Mouse (Mus musculus): ENCODE measurements around the gene Gne. TPM values are rescaled to one million over a fixed set of nuclear protein-coding genes. Genes with fewer than 3 reads are reported as not detected.

Gne gene
- total RNA-seq, 2 experiments from 2014 or later = 42.9 to 43.5 TPM

DNA sequence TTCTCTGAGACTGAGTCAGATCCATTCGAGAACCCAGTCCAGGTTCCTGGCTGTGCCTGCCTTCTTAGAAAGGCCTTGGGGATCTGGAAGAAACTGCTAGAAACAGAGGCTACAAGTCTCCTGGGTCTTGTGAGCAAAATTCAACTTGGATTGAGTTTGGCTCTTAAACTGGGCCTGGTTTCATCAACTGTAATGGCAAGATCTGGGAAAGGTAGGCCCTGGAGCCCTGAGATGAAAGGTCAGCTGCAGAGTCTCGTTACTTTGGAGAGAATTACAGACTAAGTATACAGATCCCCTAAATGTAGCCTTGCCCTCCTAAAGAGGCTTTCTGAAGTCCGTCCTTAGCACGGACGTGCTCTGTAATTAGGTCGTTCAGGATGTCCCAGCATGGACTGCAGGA, 58.4 kb downstream of the Gne start:
- DNase-seq (ENCODE audit: low spot score in 2 of 2) = no peak

DNA sequence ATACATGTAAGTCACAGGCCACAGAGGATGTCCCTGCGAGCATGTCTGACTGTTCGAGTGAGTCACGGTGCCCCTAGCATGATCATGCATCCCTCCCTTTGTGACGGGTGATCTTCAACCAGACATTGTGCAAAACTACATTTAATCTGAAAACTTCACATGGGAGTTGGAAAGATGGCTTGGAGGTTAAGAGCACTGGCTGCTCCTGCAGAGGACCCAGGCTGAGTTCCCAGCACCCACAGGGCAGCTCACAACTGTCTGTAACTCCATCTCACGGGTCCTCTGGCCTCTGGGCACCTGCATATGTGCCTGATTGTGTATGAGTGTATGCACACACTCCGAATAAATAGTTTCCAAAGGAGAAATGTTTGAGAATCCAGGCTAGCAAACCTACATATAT, 59.7 kb downstream of the Gne start:
- no peak for DNase-seq (ENCODE audit: low spot score in 2 of 2)

DNA sequence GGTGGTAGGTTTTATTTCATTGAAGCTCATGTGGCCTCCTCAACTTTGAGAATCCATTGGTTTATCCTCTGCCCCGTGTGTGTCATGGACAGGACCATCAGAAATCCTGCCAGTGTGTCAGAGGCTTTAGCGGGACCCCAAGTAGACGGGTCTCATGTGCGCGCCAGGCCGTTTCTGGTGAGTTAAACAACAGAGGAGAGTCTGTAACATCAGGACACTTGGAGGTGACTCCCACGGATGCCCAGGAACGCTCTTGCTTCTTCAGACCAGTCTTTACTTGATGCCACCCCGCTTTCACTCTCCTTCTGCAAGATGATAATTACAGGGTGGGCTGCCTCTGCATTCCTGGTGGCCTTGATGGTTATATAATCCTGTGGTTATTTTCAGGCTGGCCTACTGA, 60.3 kb downstream of the Gne start:
- no peak for DNase-seq (ENCODE audit: low spot score in 2 of 2)

DNA sequence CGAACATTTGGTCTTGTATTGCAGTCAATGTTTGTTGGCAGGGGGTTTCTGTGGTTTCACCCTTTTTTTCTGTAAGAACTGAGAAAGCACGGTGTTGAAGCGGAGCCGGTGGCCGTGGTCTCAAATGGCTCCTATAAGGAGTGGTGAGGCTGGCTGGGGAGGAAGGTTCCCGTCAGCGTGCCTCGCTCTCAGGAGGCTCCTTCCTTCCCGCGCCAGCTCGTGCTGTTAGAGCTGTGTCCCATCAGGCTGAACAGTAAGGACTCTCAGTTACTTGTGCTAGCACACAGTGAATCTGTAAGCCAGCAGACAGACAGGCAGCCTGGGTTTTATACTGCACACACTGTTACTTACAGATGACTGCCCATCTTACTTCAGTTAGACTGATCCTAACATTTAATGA, 61.2 kb downstream of the Gne start:
- no peak for DNase-seq (ENCODE audit: low spot score in 2 of 2)

DNA sequence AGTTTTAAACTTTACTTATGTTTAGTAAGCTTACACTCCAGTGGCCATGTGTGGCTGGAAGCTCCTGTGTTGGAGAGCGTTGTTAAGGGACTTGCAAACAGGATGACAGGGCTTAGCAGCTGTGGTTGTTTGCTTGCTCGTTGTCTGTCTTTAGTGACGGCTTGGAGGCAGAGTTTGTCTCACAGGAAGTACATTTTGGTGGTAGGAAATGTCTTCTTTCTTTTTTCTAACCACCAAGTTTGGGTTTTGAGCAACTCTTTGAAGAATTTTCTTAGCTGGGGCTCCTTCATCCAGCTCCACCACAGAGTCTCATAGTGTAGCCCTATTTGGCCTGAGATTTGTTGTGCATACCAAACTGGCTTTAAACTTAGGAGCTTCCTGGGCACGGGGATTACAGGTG, 61.7 kb downstream of the Gne start:
- DNase-seq (ENCODE audit: low spot score in 2 of 2) = no peak

DNA sequence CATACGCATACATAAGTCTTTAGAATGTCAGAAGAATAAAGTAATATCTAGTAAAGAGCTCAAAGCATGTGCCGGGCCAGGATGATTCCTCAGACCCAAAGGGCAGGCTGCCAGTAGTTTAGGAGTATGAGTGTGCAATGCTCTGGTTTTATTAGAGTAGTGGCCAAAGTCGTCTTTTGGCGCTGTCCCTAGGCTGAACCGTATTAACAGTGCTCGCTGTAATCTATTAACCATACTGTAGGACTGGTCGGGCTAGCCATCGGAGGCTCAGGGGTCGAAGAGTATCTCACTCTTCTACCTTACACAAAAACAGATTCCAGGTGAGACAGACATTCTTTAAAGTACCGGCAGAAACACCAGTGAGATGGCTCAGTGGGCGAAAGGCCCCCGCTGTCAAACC, 67.2 kb downstream of the Gne start:
- DNase-seq (ENCODE audit: low spot score in 2 of 2) = no peak

DNA sequence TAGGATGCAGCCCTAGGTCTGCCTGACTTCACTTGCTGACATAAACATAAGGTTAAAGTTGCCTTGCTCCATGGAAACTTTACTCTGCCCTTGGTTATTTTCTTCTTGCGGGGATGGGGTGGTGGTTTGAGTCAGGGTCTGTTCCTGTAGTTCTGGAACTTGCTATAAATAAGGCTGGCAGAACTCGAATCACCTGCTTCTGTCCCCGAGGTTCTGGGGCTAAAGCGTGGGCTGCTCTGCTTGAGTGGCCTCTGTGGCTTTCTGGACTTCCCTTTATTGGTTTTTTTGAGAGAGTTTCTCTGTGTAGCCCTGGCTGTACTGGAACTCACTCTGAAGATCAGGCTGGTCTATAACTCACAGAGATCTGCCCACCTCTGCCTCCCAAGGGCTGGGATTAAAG, 67.9 kb downstream of the Gne start:
- DNase-seq (ENCODE audit: low spot score in 2 of 2) = no peak

DNA sequence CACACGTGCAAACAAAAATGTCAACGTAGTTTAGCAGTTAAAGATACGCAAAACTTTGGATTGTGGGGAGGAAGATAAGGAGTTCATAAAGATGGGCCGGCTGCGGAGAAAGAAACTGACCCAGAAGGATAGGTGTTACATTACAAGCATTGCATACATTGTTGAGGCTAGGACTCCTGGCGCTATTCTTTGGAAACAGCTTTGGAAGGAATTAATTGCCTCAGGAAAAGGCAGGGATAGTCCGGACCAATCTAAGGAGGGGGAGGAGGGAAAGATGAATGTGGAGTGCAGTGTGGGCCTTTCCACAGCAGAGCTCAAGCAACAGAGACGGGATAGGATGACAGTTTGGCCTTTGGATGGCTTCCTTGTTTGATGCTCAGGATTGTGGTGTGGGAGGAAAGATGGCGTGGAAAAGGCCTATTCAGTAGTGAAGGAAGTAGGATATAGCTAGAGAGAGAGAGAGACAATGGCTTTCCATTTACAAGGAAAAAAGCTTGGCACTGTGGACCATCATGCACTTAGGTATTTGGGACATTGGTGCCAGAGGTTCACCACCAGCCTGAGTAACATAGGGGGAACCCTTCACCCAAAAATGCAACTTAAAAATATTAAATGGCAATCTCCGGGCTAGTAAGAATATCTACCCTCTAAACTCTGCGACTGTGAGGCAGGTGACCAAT, 70.4 kb downstream of the Gne start:
- DNase-seq (ENCODE audit: low spot score in 2 of 2) = no peak

DNA sequence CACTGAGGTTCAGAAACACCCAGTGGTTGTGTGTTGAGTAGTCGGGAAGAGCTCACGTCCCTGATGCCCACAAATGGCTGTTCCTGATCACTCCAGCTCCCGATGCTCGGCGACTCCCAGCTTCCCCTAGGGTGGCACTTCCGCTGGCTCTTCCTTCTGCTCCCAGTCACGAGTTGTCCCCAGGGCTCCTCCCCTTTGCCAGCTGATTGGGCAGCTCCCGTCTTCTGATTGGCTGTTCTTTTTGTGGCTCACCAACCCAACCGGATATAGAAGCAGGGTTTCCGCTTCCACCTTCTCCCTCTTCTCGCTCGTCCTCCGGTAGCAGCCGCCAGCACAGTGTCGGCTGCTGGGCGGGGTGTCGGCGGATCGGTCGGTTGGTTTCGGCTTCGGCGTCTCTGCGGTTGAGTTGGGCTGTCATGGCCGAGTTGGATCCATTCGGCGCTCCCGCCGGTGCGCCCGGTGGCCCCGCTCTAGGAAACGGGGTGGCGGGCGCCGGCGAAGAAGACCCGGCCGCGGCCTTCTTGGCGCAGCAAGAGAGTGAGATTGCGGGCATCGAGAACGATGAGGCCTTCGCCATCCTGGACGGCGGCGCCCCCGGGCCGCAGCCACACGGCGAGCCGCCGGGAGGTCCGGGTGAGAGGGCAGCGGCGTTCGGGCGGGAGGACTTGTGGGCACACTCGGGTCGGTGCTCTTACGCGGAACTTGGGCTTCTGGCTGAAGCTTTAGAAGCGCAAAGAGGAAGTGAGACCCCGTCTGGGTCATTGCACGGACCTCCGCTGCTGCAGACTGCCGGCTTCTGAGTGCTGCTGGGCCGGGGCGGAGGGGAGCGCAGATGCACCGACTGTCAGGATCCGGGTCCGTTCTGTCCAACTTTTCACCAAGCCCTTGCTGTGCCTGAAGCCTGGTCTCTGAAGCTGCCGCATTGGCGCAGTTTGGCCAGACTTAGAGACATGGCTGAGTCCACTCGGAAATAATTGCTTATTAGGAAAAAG, 71.3 kb downstream of the Gne start:
- DNase-seq (ENCODE audit: low spot score in 2 of 2) = peak; percentile 86 to 89

DNA sequence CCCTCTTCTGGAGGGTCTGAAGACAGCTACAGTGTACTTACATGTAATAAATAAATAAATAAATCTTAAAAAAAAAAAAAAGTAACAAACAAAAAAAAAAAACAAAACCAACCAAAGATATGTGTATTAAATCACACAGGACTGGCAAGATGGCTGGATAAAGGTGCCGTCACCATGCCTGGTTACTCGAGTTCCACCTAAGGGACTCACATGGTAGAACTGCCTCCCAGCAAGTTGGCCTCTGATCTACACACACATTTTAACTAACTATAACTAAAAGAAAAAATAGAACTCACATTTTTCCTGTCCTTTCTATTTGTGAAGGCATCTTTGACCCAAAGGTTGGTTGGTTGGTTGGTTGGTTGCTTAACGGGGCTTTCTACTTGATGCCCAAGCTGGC, 72.2 kb downstream of the Gne start:
- DNase-seq (ENCODE audit: low spot score in 2 of 2) = no peak

DNA sequence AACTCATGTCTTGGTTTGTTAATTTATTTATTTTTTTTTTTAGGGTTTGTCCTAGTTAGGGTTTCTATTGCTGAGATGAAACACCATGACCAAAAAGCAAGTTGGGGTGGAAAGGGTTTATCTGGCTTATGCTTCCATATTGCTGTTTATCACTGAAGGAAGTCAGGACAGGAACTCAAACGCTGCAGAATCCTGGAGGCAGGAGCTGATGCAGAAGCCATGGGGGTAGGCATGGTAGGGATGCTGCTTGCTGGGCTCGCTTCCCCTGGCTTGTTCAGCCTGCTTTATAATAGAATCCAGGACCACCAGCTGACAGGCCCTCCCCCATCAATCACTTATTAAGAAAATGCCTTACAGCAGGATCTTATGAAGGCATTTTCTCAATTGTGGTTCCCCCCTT, 73.1 kb downstream of the Gne start:
- no peak for DNase-seq (ENCODE audit: low spot score in 2 of 2)

DNA sequence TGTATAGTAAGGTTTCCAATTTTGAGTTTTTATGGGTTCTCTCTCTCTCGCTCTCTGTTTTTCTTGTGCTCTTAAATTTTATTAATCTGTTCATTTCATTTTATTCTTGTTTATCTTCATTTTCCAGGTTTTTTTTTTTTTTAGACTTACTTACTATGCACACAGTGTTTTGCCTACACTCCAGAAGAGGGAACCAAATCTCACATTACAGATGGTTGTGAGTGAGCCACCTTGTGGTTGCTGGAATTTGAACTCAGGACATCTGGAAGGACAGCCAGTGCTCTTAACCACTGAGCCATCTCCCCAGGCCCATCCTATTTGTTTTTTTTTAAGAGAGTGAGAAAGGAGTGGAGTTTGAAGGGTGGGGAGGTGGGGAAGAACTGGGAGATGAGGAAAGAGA, 73.8 kb downstream of the Gne start:
- no peak for DNase-seq (ENCODE audit: low spot score in 2 of 2)

DNA sequence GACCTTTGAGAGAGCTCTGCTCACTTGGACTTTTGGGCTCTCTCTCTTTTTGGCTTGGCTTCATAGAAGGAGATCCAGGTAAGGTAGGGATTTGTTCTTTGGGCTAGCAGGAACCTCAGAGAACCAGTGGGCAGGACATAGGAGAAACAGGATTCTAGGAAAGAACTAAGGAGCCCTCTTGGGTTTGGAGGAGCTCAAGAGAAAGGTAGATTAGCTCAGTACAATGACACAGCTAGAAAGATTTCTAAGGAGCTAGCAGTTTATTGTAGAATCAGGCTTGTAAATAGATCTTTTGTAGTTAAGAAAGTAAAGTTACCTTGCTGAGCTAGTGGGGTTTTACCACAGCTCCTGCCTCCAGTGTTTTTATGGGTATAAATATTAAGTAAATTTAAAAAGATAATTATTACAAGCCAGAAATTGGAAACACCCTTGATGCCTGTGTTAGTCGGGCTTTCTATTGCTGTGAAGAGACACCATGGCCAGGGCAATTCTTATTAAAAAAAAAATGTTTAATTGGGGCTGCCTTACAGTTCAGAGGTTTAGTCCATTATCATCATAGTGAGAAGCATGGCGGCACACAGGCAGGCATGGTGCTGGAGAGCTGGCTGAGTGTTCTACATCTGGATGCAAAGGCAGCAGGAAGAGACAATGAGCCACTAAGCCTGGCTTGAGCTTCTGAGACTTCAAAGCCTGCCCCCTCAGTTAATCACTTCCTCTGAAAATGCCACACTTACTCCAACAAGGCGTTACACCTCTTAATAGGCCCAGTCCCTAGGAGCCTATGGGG, 79.2 kb downstream of the Gne start:
- DNase-seq (ENCODE audit: low spot score in 2 of 2) = no peak

DNA sequence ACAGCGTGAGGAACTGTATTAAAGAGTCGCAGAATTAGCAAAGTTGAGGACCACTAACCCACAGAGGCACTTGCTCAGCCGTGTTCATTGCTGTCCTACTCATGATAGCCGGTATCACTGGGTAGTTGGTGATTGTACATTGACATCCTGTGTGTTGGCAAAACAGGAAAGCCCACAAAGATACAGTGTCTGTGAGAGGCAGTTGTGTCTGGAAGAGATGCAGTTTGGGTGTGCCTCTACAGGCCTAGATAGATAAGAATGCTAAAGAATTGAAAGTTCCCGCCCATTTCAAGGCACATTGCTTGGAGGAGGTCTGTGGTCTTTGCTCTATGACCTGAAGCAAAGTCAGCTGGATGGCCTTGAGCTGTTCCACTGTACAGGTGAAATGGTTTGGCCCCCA, 79.9 kb downstream of the Gne start, which contains the start of gene Clta:
Gene Clta (plus strand): TSS at position 327 of the 400 bp plus-strand sequence.
- no peak for DNase-seq (ENCODE audit: low spot score in 2 of 2)

DNA sequence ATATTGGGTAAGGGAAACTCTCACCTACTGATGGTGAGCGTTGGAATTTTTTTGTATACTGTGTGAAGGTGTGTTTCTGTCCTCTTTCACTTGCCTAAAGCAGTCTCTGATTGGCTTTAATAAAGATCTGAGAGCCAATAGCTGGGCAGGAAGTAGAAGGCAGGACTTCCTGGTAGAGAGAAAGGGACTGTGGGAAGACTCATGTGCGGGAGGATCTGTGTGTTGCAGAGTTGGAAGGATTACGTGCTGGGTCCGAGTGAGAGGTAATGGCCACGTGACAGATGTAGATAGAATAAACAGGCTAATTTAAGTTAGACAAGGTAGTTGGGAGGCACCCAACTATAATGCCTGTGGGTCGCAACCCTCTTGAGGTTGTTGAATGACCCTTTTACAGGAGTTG, 80.4 kb downstream of the Gne start:
- DNase-seq (ENCODE audit: low spot score in 2 of 2) = no peak

DNA sequence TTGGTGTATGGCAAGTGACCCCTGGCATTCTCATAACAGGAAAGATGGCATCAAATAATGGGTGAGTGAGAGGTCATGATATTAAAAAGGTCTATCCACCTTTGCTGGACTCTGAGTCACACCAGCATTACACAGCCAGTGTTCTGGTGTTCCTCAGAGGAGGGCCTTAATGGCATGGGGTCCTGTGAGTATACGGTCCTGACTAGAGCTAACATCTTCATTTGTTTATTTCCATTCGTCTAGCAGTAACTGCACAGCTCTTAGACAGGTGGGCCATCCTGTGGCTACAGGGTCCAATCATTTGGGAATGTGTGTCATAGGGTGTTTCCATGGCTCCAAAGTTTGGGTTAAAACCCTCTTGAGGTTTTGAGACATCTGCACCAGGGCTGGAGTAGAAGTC, 89.6 kb downstream of the Gne start:
- DNase-seq (ENCODE audit: low spot score in 2 of 2) = no peak

DNA sequence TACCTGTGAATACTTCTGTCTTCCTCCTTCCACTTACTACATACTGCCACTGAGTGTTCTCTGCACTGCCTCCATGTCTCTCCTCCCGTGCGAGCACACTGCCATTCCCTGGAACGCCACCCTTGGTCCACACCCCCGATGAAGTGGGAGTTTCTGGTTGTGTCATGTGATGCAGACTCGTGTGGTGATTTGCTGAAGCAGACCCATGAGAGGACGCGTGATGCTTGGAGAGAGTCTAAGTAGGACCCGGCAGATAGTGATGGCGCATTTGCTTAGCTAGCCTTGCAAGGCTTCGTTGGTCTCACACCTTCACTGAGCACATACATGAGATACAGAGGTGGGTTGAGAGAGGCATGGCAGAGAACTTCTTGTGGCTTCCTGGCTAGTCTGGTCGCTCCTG, 90.9 kb downstream of the Gne start:
- no peak for DNase-seq (ENCODE audit: low spot score in 2 of 2)

DNA sequence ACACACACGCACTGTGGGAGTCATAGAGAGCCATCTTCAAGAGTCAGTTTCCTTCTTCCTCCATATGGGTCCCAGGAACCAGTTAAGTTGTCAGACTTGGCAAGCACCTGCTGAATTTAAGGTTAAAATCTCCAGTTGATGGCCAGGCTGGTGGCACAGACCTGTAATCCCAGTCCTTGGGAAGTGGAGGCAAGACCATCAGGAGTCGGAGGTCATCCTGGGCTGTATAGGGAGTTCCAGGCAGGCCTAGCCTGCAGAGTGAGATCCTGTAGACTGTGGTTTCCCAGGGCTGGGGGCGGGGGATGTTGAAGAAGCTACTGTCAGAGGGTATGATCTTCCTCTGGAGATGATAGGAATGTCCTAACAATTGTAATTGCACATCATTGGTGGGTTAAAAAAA, 95.0 kb downstream of the Gne start:
- no peak for DNase-seq (ENCODE audit: low spot score in 2 of 2)

DNA sequence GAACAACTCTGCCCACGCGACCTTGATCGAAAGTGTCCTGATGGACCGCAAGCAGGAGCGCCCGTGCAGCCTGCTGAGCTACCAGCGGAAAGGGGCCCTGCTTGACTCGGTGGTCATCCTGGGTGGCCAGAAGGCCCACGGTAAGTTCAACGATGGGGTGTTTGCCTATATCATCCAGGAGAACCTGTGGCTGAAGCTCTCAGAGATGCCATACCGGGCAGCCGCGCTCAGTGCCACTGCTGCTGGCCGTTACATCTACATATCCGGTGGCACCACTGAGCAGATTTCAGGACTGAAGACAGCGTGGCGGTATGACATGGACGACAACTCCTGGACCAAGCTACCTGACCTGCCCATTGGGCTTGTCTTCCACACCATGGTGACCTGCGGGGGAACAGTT, 99.7 kb downstream of the Gne start:
- DNase-seq (ENCODE audit: low spot score in 2 of 2) = no peak
